Mouse (Mus musculus): ENCODE results near the gene Rrbp1. TPM values are rescaled to one million over a fixed set of nuclear protein-coding genes. Genes with fewer than 3 reads are reported as not detected.
A peak's percentile ranks its signal among the peaks of the same experiment; 100 is the strongest.

Gene Rrbp1
- polyA plus RNA-seq, 1 experiment = 209 TPM

DNA sequence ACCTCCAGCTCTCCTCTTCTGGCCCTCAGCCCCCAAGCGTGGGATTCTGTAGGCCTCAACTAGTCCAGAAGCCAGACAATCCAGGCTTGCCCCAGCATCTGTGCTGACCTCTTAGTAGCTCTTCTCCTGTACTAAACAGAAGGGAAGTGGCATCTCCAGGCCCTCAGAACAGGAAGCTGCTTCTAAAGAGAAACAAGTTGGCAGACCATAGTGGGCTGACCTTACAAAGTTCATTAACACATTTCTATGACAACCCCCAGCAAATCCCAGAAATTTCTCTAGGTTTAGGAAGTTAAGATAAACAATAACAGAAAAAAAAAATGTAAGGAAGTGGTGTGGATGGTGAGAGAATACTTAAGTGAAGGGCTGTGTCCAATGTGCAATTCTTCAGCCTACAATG is 2.0 kb downstream of the Rrbp1 start:
- DNase-seq (ENCODE audit: low read depth, low spot score) = no peak
- 55% methylated on average over 1 of the region's 1 CpGs for WGBS

DNA sequence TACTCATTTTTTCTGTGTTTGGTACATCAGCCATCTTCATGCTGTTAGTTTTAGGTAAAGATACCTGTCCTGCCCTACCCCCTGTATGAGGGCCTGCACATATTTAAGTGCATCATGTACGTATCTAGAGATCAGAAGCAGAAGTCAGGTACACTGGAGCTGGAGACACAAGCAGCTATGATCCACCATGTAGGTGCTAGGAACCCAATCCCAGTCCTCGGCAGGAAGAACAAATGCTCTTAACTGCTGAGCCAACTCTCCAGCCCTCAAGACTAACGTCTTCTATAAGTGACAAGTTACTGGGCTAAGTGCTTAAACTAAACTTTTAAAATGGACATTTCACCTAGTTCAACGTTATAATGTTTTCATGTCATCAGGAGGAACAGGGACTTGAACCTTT is 3.9 kb downstream of the Rrbp1 start:
- no peak for DNase-seq (ENCODE audit: low read depth, low spot score)
- WGBS = 54% methylated on average over 4 of the region's 4 CpGs

DNA sequence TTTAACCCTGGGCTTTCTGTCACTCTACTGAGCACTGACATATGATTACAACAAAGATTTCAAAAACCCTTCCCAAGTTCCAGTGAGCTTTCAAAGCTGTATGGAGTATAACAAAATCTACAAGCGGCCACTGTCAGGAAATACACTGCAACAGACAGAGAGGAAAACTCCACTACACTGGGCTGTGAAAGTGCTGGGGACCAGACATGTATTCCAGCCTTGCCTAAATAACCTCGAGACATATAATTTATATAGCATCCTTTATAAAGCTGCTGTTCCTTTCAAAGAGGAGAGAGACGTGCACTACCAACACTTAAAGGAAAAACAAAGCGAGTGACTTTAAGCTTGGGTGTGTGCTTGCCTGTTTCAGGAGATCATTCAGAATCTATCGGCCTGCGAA is 4.4 kb downstream of the Rrbp1 start:
- 48% methylated on average over 6 of the region's 6 CpGs for WGBS
- DNase-seq (ENCODE audit: low read depth, low spot score) = no peak

DNA sequence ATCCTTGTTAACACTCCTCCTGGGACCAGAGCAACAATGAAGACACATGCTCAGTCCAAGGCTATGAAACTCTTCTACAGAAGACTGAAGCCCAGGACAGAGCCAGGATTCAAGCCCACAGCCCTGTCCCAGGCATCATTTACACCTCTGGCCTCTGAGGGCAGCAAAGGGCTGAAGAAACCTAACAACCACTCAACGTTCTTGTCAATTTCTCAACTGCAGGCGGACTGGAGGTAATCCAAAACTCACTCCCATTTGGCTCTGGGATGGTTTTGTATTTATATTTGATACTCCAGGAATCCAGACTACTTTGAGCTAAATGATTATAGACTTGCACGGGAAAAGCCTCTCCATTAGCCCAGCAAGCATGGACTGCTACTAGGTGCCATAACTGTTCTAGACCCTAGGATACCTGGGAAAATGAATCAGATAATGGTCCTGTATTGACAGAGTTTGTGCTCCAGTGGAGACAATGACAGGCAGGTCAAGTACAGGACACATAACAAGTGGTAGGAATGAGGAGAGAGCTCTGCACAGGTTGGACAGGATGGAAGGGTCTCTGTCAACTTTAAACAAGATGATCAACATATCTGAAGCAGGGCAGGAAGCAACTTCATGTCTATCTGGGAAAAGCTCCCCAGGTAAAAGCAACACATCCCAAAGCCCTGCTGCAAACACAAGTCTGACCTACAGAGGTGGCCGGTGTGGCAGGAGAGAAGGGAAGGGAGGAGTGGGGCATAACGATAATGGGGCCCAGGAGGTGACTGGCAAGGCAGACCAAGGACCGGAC is 5.7 kb downstream of the Rrbp1 start:
- WGBS = 43% methylated on average over 6 of the region's 6 CpGs
- no peak for DNase-seq (ENCODE audit: low read depth, low spot score)

DNA sequence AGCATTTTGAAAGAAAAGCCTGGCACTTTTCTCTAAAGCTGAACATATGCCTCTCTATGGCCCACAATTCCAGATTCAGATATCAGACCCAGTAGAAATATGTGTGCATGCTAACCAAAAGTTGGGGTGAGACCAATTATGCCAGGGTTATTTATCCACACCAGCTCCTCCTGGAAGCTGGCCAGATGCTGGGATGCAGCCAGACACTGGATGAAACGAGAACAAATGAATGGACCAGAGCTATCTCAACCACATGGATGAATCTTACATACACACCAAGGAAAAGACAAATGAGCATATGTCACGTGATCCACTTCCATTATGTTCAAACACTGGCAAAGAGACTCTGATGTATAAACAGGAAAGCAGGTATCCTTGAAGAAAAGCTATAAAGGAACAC is 7.5 kb downstream of the Rrbp1 start:
- DNase-seq (ENCODE audit: low read depth, low spot score) = no peak
- WGBS = 8% methylated on average over 2 of the region's 2 CpGs

DNA sequence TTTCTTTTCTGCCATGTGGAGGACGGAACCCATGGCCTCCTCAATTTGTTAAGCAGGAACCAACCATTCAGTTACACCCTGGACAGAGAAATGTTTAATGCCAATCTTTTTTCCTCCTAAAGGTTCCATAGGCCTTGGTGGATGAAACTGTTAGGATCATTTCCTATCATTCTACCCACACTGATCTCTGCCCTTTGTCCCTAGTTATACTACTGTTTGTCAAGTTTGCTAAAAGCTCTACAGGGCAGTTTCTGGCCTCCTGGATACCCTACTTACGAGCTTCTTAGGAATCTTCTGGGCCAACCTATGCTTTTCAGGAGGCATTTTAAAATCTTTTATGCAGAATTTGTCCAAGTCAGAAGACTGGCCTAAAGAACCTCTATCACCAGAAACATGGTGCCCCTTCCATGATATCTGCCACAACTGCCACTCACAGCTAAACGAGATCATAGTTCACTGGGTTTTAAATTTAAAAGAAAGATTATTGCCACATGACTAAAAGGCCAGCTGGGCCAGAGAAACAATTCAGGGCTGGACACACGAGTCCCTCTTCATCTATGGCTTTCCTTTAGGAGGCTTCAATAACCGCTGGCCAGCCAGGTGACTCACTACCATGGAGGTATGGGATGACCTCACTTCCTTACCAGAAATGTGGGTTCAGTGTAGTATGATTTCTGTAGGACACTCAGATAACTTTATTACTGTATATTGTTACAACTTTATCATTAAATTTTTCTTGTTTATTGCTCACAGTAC is 8.7 kb downstream of the Rrbp1 start:
- peak; percentile 55 for DNase-seq (ENCODE audit: low read depth, low spot score)
- 34% methylated on average over 5 of the region's 5 CpGs for WGBS

DNA sequence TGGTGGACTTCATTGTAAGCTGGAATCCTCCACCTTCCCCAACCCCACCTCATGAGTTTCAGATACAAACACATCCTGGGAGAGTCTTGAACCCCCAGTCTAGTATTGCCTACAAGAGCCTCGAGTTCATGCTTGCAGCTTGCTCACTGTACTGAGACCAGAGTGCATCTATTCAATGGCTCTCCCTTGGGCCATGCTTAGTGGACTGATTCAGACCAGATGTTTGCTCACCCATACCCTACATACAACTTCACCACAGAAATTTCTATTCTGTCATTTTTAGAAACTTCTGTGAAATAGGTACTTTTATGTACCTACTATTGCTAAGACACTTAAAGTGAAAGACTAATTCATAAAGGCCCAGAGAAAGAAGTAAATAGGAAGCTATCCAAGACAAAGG is 18.1 kb downstream of the Rrbp1 start:
- WGBS = 87% methylated on average over 1 of the region's 1 CpGs
- no peak for DNase-seq (ENCODE audit: low read depth, low spot score)

DNA sequence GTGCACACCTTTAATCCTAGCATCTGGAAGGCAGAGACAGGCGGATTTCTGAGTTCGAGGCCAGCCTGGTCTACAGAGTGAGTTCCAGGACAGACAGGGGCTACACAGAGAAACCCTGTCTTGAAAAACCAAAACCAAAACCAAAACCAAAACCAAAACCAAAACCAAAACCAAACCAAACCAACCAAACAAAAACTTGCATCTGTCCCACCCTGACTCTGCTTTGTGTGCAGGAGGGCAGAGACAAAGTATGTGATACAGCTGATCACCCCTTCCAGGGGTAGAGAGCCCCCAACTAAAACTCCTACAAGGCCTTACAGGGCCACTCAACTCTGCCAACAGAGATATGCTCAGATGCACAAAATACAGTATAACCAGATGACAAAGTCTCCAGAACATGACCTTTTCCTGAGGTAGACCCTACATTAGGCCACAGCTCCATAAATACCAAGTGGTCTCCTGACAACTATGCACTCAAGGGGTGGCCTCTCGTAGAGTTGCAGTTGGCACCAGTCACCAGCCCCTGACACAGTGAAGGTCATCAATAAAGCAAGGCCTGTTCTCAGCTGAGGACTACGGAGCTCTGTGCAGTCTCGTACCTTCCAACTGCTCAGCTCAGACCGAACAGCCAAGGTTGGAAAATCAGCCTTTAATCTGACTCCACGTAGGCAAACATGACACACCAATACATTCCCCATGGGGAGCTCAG is 18.9 kb downstream of the Rrbp1 start:
- WGBS = 82% methylated on average over 7 of the region's 7 CpGs
- no peak for DNase-seq (ENCODE audit: low read depth, low spot score)

DNA sequence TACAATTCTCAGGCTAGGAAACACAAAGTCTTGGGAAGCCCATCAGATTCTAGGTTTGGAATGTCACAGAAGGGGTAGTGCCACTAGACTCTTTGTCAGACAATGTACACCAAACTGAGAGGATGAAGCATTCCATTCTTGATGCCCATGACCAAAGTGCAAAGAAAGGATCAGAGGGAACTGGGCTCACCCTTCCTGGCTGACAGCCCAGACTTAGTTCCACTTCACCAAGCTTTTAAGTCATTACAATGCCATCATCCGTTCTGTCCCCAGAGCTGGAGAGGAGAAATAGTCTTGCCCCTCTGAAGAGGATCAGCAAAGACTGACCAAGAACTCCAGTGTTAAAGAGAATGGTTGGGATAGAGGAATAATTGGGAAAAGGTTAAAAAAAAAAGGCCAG is 20.1 kb downstream of the Rrbp1 start:
- no peak for DNase-seq (ENCODE audit: low read depth, low spot score)
- 5% methylated on average over 1 of the region's 1 CpGs for WGBS

DNA sequence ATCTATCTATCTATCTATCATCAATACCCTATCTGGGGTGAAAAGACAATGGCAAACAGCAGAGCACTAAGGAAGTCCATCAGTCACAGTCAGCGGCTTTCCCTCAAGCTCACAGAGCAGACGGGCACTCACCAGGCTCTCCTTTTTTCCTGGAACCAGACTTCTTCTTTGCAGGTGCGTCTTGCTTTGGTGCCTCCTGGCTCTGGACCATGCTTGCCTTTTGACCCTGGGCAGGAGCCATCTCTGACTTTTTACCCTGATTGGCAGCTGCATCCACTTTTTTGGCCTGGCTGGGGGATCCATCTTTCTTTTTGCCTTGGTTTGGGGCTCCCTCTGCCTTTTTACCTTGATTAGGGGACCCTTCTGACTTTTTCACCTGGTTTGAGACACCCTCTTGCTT is 23.0 kb downstream of the Rrbp1 start:
- DNase-seq (ENCODE audit: low read depth, low spot score) = no peak
- 89% methylated on average over 3 of the region's 3 CpGs for WGBS

DNA sequence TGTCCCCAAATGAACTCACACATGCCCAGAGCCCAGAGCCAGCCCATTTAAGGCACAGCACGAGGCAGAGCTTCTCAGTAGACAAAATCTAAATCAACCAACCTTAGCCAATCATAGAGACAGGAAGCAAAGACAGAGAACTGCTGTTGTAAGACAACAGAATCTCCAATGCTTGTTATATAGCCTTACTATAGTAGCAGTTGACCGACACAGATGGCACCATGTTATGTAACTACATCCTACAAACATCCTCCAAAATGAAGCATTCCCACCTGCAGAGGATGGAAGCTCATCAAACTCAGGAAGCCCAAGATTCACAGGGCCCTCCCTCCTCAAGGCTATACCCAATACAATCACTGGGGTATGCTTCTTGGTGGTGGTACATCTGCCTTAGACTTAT is 23.6 kb downstream of the Rrbp1 start:
- 44% methylated on average over 2 of the region's 2 CpGs for WGBS
- DNase-seq (ENCODE audit: low read depth, low spot score) = no peak

DNA sequence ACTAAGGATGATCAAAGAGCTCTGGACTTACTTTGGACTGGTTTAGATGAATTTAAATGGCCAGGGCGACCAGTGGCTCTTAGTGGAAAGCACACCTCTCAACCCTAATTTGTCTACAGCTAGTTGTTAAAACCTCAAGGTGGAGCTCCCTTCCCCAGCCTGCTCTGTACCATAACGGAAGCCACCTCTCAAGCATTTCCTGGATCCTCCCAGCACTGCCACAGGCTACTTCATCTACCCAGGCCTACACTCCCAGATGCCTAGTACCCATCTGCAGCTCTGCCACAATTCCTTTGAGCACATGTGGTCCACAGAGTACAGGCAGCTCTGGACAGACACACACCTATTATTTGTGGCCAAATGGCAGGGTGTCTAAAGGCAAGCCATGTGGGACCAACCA is 27.6 kb downstream of the Rrbp1 start:
- 37% methylated on average over 2 of the region's 2 CpGs for WGBS
- no peak for DNase-seq (ENCODE audit: low read depth, low spot score)

DNA sequence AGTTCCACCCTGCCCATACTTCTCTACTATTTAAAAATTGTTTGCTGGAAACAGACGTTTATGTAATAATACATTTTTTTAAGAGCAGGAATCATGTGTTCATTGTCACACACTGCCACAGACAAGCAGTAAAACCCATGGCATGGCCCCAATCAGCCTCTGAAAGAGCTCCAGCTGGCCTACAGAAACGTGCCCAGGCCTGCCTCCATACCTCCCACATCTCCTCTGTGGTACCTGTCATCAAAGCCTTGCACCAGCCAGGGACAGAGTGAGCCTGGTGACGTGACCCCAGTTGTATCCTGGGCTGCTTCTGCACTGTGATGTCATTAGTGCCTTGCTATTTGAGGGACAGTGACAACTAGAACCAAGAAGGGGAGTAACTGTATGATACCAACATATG is 28.2 kb downstream of the Rrbp1 start:
- WGBS = 30% methylated on average over 3 of the region's 3 CpGs
- no peak for DNase-seq (ENCODE audit: low read depth, low spot score)

DNA sequence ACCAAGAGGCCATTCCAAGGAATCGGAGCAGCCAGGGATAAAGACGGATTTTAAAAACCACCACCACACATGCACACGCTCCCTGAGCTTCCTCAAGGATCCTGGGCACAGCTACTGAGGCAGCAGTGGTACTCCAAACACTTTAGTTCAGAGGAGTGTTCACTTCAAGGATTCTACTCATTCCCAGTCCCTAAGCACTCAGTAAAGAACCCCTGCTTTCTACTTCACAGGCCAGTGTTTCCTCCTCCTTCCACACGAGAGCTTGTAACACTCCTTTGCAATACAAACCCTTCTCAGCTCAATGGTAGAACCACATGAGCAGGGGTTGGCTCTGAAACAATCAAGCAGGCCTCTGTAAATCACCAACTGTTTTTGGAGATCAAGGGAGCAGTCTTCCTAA is 28.9 kb downstream of the Rrbp1 start:
- 82% methylated on average over 4 of the region's 4 CpGs for WGBS
- DNase-seq (ENCODE audit: low read depth, low spot score) = no peak

DNA sequence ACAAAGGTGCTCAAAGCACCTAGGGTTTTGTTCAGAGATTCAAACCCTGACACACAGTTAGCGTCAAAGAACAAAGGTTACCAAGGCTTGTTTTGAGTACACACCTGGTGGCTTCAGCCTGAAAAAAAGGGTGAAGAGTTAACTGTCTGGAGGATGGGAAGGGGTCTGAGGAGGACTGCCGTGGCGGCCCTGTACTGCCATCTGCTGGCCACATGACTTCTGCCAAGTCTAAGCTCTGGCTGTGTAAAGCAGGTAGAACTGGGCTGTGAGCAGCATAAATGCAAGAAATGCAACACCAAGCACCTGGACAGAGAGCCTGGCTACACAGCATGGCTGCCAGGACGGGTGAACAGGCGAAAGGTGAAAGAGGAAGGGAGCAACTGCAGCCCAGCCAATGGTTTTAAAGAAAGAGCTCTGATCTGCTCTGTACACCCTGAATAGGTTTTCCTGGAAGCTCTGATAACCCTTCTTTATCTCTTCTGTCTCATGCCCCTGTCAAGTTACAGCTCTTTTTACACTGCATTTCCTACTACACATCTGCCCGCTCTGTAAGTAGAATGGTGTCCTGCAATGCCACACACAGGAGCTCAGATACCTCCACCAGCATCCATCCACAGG is 30.2 kb downstream of the Rrbp1 start:
- DNase-seq (ENCODE audit: low read depth, low spot score) = no peak
- WGBS = 43% methylated on average over 6 of the region's 6 CpGs

DNA sequence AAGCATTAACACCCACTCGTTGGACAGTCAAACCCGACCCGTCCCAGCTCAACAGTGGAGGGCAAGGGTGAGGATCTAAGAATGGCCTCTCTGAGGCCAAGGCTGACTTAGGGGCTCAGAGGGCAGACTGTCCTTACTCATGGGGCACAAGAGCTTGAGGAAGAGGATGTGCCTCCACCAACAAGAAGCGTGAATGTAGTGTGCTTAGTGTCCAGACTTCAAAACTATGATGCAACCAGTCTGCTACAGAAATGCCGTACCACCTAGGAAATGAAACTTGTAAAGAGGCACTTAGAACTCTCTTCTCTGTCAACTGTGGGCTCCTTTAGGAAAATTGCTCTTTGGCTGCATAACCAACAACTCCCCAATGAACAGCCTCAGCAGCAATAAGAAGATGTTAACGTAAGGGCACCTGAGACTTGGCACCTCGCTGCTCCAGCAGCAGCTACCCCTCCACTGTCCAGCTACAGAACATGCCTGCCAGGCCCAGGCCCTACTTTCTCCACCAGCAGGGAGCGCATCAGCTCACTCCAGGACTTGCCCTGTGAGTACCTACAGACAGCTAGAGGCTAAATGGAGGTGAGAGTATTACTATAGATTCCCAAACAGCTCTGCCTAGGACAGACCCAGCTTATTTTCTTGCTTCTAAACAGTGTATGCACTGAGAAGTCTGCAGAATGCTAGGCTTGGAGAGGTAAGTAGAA is 32.5 kb downstream of the Rrbp1 start:
- no peak for DNase-seq (ENCODE audit: low read depth, low spot score)
- WGBS = 71% methylated on average over 8 of the region's 8 CpGs

DNA sequence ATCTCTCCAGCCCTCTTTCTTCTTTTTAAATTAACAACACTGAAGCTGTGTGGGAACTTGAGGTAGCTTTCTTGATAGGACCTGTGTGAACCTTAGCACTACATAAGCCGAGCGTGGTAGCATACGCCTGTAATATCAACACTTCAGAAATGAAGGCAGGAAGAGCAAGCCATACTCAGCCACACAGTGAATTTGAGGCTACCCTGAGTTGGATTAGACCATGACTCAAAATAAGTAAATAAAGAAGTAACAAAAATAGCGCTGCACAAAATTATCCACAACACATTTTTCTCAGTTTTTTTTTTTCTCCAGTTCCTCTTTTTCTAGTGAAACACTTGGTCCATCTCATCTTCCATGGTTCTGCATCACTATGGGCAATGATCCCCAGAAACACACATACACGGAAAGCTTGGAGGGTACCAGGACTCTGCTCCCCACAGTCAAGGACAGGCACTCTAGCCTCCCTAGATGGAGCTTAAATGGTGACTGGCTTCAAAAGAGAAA is 35.9 kb downstream of the Rrbp1 start:
- 91% methylated on average over 5 of the region's 5 CpGs for WGBS
- no peak for DNase-seq (ENCODE audit: low read depth, low spot score)

DNA sequence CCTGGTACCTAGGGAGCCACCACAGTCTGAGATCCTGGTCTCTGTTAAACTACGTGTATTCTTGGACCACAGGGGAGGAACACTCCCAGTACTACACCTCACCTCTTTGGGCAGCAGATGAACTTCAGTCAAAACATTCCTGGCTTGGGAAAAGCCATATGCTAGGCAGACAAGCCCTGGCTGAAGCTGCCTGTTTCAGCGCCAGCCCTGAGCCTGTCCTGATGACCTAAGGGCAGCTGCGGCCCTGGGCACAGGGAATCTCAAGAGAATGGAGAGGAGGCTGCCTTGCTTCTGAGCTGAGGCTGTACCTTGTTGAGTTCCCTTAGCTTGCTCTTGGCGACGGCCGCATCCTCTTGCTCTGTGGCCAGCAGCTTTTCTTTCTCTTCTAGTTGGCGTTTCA is 37.9 kb downstream of the Rrbp1 start:
- no peak for DNase-seq (ENCODE audit: low read depth, low spot score)
- 92% methylated on average over 7 of the region's 7 CpGs for WGBS

DNA sequence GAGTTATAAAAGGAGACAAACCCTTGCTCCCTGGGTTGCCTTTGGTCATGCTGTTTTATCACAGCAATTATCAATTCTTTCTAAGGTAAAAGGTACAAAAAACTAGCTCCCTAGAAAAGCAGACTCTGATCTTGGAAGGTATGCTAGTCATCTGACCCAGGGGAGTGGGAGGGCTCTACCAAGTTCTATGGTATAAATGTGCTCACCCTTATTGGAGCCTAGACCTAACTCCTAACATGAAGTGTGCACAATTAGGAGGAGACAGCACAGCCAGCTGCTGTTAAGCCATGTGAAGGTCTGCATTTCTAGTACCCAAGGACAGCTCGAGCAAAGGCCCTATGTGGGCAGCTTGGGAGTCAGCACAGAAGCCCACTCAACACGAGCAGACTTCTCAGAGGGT is 39.2 kb downstream of the Rrbp1 start:
- WGBS = 79% methylated on average over 2 of the region's 2 CpGs
- no peak for DNase-seq (ENCODE audit: low read depth, low spot score)

DNA sequence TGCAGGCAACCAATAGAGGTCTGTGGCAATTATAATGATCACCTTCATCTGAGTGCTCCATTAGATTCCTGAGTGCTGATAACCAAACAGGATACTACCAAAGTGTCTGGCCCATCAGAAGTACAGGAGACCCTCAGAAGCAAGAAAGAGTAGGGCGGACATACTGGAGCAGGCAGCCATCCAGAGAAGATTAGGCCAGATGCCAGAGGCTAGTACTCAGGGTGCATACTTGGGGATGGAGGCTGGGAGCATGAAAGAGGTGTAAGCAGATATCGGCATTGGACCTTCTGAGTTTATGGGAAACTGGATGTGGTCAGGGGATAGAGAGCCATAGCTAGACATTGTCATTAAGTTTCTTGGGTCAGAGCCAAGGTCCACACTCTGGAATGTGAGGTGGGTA is 40.2 kb downstream of the Rrbp1 start:
- WGBS = 77% methylated on average over 2 of the region's 2 CpGs
- DNase-seq (ENCODE audit: low read depth, low spot score) = no peak
